Mouse (Mus musculus) cerebellum, adult 11-12 months (tissue): ENCODE measurements around the gene Pde4c.
A peak's percentile ranks its signal among the peaks of the same experiment; 100 is the strongest.

ENCODE experiments used
- DNase-seq: peaks from one replicate; pipeline ENCODE4 v3.0.0; 2022

Pde4c gene

GRCm38 (mm10) chr8:70723486-70724210 lies at the start of gene Pde4c:
Gene Pde4c, plus strand, starts transcription at chr8:70723720.
- DNase-seq: no peak

DNA sequence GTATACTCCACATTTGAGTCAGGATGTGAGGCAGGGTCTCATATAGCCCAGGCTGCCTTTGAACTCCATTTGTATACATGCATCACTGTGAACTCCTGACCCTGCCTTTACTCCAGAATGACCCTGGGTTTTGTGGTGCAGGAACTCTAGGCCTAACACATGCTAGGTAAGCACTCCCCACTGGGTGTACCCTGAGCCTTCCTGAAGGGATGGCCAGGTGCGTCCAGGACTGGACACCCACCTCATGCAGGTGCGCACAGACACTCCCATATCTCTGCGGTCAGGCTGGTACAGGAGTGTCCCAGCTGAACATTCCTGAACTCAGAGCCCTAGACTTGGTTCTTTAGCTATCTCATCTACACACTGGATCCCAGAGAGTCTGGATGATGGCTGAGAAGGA lies 49.4 kb upstream of the Pde4c start:
- DNase-seq: peak; percentile 59

GRCm38 (mm10) chr8:70674716-70675115 lies 48.8 kb upstream of the Pde4c start:
- peak; percentile 57 for DNase-seq

DNA sequence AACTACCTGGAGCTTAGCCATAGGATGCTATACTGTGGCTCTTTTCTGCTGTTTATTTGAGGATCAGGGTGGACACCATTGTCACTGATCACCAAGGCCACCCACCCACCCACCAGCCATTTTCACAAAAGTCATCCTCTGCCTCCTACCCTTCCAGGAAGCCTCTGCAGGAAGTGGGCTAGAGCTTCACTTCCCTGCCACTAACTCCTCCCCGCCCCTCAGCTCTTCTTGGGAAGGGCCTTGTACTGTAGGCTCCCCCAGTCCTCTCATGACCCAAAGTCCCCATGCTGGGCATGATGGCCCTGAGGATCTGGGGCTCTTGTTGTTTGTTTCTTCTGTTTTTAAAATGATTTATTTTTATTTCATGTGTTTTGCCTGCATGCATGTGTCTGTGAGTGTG lies 48.2 kb upstream of the Pde4c start:
- no peak for DNase-seq

DNA sequence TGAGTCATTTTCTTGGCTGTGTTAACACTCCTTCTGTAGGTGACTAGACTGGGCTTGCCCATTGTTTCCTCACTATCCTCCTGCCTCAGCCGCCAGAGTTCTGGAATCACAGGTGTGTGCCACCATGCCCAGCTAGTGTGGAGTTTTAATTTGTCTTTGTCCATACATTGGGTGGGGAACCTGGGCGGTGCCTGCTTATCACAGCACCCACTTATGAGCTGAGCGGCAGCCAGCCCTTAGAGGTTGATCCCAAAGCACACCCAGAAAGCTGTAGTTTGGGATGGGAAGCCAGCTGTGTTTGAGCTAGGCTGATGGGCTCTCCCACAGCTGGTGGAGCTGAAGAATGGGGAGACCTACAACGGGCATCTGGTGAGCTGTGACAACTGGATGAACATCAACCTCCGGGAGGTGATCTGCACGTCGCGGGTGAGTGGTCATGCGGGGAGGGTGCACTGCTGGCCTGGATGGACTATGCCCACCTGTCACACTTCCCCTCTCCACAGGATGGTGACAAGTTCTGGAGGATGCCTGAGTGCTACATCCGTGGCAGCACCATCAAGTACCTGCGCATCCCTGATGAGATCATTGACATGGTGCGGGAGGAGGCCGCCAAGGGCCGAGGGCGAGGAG lies 46.0 kb upstream of the Pde4c start:
- DNase-seq: no peak

- DNase-seq: no peak
Observed at GRCm38 (mm10) chr8:70678679-70679078, 44.8 kb upstream of the Pde4c start.

GRCm38 (mm10) chr8:70679404-70679803 lies 44.1 kb upstream of the Pde4c start:
- no peak for DNase-seq

DNA sequence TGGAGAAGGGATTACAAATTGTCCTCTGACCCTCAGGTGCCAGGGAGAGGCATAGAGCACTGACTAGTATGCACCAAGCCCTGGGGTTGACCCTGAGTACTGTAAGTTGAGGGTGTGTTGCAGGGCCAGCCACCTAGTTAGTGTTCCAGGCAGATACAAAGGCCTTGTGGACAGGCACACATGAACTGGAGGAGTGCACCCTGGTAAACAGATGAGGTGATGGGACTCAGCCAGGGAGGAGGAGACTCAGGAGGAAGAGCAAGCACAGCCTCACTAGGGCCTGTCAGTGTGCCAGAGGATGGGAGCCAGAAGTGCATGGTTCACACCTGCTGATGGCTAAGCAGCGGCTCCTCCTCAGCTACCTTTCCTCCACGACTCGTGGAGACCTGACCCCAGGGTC lies 43.5 kb upstream of the Pde4c start:
- DNase-seq: no peak

DNA sequence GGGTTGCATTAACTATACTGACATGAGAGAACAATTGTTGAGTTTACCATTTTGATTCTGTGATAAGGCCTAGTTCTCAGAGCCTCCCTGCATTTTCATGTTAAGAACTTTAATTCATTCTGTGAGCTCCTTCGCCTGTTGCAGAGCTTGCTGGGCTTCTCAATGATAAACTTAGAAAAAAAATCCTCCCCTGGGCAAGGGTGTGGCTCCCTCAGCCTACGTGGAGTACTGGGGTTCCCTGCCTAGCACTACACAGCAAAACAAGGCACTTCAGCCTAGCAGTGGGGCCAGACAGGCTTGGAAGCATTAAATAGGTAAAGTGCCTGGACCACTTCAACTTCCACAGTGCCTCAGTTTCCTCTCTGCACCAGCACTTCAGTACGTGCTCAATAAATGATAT lies 42.1 kb upstream of the Pde4c start:
- DNase-seq: no peak

- no peak for DNase-seq
Observed at GRCm38 (mm10) chr8:70682193-70682592, 41.3 kb upstream of the Pde4c start.

DNA sequence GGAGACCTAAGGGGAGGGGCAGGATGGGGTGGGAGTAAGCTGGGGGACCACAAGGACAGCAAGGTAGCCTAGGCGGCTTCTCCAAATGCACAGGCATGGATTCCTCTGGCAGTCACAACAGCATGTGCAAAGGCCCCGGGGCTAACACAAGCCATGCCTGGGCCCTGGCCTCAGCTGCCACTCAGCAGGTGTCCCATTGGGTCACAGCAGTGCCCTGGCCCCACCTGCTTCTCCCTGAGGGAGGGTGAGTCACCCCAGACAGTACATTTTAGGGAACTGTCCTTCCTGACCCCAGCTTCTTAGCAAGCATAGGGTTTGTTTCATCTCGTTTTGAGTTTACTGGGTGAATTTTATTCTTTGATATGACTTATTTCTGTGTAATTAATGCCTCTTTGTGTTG lies 40.8 kb upstream of the Pde4c start:
- DNase-seq: no peak

DNA sequence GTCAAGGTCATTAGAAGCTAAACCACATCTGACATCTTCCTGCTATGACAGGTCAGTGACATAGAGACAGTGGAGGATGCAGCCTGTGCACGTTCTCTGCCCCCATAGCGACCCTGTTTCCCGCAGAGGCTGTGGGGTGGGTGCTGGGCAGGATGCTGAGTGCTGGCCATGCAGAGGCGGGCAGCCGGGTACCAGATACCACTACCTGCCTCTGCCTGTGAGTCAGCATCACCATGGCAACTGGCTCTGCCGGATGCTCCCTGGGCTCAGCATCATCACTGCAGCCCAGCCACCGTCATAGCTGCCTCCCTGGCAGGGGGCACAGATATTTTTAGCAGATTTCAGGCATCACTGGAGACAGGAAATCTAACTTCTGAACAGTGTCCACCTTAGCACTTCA lies 39.2 kb upstream of the Pde4c start:
- DNase-seq: no peak

- no peak for DNase-seq
Observed at GRCm38 (mm10) chr8:70687576-70687975, 35.9 kb upstream of the Pde4c start.

GRCm38 (mm10) chr8:70688136-70688535 lies 35.4 kb upstream of the Pde4c start:
- no peak for DNase-seq

DNA sequence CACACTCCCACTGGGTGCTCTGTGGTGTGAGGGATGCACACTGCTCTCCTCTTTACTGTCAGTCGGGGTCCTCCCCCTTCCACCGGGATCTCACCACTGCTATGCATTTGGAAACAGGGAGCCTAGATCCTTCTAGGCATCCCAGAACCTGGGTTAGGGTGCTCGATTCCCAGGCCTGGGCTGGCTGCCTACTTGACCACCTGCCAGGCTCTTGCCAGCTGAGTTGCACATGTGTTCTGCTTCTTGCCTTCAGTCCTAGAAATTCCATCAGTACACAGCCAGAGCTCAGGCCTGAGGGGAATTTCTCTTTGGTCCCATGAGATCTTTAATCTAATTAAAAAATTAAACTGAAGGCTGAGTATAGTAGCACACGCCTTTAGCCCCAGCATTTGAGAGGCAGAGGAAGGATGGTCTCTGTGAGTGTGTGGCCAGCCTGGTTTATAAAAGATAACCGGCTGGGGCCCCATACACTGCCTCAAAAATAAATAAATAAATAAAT lies 33.6 kb upstream of the Pde4c start:
- no peak for DNase-seq

DNA sequence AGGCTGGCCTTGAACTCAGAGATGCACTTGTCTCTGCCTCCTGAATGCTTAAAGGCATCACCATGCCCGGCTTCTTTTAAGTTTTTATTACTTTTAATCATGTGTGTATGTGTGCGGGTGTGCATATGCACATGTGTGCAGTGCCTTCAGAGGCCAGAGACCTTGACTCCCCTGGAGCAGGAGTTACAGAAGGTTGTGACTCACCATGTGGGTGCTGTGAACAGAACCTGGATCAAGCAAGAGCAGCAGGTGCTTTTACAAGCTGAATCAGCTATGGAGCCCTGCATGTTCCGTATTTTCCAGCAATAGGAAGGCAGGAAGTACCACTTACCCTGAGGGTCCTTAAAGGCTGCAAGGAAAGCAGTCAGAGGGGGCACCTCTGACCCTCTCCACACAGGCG lies 32.3 kb upstream of the Pde4c start:
- no peak for DNase-seq

GRCm38 (mm10) chr8:70691727-70692231 lies 31.7 kb upstream of the Pde4c start:
- peak; percentile 38 for DNase-seq

GRCm38 (mm10) chr8:70693636-70694035 lies 29.9 kb upstream of the Pde4c start:
- DNase-seq: no peak

DNA sequence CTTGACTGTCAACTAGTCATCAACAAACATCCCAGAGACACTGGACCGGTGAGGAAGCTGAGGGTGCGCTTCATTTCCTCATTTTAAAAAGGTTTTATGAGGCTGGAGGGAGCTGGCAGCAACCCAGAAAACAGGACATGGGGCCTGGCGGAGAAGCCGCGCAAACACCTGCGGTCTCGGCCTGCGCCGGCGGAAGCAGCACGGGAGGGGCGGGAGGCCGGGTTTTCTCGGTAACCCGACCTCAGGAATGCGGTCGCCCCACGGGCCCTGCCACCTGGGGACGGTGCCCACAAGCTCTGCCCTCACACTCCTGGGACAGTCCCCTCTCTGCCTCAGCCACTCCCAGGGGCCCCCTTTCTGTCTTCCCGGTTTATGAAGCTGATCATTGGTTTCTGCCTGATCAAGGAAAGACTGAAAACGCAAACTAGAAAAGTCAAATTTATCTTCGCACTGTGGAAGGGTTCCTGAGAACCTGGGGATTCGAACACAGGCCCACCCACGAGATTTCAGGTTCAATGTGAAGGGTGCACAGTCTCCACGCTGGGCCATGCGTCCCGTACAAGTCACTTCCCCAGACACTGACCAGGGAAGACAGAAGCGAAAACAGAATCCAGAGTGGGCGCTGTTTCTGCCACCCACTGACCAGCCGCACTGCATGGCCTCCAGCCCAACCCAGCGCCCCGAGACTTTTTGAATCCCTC lies 28.1 kb upstream of the Pde4c start:
- DNase-seq: no peak

- DNase-seq: no peak
Observed at GRCm38 (mm10) chr8:70696019-70696885, 27.3 kb upstream of the Pde4c start.

DNA sequence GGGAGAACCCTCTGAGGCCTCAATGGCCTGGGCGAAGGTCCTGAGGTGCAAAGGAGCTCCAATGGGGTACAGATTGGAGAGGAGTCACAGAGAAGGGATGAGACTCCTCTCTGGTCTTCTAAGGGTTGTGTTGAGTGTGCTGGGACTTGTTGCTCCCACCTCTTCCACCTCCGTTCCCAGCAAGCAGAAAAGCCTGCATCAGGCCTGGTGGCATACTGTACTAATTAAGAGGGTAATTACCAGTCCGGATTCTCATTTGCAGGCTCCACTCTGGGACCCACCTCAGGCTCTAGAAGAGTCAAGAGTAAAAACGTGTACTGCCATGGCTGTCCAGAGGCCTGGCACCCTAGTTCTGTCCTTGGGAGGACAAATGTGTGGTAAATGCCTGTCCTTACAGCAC lies 26.6 kb upstream of the Pde4c start:
- peak; percentile 50 for DNase-seq

DNA sequence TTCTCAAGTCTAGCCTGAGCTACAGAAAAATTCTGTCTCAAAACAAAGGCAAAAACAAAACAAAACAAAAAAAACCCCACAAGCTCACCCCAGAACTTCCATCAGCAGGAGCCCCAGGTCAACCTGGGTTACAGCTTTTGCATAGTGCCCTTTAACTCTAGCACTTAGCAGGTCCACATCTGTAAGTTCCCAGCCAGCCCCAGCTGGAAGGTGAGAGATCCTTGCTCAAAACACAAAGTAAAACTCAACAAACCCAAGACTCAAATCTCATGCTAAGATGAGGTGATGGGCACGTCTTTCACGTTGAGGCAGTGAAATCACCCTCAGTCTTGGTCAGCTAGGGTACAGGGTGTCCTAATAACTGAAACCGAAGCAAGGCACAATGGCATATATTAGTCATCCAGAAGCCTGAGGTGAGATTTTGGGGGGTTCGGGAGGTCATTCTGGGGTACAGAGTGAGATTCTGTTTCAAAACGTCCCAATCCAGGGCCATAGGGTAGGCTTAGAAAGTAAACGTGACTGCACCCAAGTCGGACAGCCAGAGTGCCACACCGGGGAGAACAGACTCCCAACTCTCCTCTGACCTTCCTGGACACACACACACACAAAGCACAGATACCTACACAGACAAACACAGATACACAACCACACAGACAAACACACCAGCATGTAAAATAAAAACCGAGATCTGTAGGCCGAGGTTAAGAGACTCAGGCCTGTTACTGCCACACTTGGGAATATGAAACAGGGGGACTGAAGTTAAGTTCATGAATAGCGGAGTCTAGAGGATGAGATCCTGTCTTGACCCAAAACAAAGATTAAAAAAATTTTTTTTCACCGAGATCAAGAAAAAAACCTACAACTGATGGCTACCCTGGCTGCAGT lies 25.9 kb upstream of the Pde4c start:
- no peak for DNase-seq
